Mouse (Mus musculus) cerebellum, postnatal 25 days (tissue): ENCODE results near the gene Lemd2.

Experiments used
- DNase-seq, 2 experiments: peaks; one replicate each; pipeline ENCODE4 v3.0.0; 2021; ENCODE audit warnings: mixed read lengths in 2 of 2

Lemd2 gene

DNA sequence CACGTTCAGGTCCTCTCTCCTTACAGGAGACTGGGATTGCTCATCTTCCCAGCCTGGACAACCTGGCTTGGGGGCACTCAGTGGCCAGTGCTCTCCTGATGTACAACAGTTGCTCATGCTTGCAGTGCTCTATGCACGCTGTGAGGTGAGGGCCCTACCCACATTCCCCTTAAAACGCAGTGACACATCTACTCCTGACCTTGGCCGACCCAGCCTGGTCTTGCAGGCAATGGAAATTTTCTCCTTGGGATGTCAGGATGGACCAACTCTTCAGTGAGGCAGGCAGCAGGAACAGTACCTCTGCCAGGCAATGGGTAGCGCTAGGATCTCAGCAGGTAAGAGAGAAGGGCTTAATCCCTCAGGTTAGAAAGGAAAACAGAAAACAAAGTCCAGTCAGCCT is 17.2 kb downstream of the Lemd2 start:
- DNase-seq: no peak

DNA sequence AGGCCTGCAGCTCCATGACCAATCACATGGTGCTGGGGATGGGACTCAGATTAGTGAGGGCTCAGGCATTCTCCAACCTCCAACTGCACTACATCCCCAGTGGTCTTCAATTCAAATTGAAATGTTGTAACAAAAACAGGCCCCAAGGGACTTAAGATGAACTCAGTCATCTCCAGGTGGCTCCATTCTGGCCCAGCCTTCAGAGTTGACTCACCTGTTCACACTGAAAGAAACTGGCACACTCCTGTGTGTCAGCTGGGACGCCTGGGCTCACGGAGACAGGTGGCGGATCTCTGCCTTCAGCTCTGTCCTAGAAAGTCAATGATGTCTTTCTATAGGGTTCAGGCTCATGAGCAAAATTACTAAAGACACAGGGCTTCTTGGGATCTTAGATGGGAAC is 18.2 kb downstream of the Lemd2 start:
- DNase-seq: peak in 1 of 2 experiments; percentile 52

DNA sequence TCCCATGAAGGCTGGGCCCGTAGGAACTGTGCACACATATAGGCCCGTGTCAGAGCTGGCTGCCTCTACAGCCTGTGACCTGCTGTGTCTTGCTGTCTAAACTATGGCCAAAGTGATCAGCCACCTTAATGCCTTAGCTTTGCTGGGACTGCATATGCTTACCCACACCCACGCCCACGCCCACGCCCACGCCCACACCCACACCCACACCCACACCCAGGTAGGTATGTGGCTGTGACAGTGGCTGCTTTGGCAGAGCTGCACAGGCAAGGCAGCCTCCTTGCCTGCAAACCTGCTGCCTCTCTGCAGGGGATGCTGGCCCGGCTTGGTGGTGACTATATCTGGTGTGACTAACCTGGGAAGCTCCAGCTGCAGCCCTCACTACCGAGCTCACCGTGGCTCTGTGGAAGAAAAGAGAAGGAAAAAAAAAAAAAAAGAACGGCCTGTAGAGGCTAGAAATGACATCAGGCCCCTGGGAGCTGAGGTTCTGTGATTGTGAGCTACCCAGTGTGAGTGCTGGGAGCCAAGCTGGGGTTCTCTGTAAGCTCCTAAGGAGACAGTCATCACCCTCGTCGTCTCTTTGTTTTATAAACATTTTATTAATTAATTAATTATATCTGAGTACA is 20.5 kb downstream of the Lemd2 start:
- DNase-seq: no peak

DNA sequence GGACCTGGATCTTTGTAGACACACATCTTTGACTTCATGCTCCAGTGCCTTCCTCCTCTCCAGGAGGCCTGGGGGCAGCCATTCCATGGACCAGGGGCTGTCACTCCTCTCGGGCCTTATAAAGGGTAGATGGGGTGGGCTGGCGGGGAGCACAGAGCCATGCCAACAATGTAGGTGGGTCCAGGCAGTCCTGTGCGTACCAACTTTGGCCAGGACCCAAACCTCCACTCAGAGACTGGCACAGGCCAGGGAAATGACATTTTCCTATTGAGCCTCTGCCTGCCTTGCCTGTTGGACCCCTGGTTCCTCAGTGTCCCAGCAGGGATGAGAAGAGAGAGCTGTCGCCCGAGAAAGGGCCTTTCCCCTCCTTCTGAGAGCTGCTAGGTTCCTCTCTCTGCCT is 21.9 kb downstream of the Lemd2 start:
- no peak for DNase-seq

DNA sequence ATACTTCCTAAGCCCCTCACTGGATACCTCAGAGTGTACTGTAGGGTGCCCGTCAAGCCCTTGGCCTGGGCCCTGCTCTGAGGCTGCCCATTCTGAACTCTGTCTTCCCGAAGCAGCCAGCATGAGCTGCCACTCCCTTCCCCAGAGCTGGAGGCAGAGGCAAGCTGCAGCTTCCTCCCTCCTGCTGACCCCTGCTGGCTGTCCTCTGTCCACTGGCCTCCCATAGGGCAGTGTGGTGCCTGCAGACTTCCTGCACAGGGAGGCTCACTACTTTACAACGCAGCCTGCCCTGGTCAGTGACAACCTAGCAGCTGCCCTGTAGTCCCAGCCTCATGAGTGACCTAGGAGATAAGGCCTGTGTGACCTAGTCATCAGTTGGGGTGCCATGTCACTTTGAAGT is 22.6 kb downstream of the Lemd2 start:
- DNase-seq: no peak

GRCm38 (mm10) chr17:27179681-27180280 is 24.5 kb downstream of the Lemd2 start:
- DNase-seq: no peak

DNA sequence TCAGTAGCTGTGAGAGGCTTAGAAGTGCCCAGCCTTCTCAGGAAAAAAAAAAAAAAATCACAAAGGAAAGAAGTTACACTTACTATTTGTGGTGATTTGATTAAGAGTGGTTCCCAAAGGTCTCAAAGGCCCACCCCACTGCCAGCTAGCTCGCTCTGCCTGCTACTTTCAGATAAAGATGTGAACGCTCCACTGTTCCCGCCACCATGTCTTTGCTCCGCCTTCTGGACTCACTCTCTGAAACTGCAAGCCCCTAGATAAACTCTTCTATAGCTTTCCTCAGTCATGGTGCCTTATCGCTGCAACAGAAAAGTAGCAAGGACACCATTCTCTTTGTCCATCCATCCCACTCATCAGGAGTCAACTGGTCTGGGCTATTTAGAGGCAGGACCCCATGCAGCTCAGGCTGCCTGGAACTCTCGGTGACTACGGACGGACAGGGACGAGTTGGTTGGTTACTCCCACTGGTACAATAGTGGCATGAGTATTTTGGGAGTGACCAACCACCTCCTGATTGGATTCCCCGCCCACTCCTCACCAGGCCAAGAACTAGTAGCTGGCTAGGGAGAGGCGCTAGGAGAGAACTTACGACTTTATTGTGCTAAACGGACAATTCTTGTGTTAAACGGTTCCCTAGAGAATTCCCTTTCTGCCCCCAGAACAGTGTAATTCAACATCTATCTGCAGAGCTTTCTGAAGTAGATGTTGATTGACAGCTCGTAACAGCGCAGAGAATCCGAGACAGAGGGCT is 25.7 kb downstream of the Lemd2 start:
- no peak for DNase-seq

GRCm38 (mm10) chr17:27178019-27178418 is 26.2 kb downstream of the Lemd2 start:
- DNase-seq: no peak

DNA sequence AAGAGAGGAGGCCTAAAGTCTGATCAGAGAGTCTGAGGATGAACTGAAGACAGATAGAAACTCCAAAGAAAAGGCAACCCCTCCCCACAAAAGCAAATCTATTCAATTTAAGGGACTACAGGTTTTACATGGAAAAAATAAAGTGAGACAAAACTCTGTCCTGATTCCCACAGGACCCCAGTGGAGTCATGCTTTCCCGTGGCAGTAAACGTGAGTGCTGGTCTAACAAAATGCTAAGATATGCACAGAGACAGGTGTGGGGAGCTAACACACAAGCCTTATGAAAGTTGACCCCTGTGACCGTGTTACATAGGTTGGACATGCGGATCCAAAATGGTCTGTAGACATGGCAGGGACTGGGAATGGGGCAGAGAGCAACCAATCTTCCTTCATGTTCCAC is 27.5 kb downstream of the Lemd2 start:
- no peak for DNase-seq

DNA sequence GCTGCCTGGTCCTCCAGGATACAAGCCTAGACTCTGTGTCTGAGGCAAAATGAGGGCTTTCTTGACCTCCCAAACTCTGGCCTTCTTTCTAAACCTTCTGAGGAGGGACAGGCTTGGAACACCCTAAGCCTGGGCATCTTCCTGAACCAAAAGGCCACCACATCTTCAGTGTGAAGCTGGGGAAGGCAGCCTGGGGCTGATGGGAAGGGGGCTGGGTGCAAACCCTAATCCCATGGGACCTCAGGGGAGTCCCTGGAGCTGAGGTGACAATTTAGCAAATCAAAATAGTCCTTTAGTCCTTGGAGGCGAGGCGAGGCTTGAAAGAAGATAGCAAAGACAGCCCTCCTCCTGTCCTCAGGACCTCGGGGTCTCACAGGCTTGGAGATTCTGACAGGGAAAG is 28.0 kb downstream of the Lemd2 start:
- DNase-seq: no peak

DNA sequence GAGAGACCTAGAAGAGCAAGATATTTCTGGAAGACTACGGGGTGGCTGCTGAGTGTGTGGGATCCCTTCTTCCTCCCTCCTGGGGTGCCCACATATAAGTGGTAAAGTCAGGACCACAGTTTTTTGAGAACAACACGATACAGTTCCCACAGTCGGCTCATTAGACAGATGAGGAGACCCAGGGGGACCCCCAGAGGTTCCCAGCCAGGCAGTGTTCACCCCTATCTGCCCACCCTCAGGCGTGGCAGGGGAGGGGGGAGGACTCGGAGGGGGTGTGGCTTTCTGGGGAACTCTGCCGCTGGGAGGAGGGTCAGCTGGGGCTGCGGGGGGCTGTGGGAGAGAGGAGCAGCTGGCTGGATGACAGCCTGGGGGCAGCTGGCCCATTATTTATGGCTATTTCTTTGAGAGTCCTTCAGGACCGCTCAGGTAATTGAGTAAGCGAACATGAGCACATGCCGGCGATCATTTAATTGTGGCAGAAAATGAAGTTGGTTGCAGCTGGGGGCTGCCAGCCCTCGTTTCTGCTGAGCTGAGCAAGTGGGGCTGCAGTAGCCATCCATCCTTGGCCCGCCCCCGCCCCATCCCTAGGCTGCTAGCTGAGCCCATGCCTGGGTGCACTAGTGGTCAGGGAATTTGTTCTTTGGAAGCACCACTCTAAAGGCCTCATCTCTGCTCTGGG is 28.9 kb downstream of the Lemd2 start:
- DNase-seq: no peak

DNA sequence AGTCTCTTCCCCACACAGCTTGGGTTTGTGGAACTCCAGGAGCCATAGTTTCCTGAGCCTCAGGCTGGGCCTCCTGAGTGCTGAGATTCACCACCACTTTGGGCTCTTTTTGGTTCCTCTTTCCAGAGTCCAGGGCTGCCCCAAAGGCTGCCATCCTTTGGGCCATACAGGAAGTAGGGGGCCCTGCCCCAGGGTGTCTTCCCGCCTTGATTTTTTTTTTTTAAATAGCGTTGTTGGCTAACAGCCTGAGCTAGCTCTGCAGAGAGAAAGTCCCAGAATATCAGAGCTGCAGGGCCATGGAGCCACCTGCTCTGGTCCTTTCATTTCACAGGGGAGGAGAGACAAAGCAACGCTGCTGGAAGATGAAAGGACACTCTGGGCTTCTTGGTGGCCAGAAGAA is 30.6 kb downstream of the Lemd2 start:
- no peak for DNase-seq

DNA sequence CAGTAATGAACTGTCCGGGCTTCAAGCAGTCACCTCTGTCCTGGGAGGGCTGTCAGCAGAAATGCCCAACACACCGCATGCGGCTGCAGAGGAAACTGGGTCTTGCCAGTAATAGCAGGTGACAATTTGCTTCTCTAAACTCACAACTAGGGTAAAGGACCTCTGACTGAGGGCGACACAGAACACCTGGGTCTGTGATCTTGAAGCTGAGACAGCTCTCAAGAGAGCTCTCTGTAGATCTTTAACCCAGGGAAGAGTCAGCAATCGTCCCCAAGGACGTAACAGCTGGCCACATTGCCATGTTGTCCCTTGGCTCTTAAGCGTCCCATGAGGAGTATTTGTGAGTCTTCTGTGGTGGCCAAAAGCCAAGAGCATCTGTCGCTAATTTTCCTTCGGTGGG is 31.8 kb downstream of the Lemd2 start:
- DNase-seq: no peak

DNA sequence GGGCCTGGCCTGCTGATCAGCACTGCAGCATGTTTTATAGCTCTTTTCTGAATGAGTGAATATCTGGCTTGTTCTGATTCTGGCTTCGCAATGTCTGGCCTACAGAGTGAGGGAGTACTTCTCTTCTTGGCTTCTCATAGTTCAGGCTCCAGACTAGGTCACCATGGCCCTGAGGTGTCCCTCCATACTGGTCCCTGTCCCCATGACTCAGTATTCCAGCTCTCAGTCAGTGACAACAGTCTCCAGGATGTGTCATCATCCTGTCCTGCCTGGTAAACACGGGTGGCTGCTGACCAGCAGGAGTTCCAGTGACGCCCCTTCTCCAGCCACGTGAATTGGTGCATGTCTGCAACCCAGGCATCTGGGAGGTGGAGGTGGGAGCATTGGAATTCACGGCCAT is 33.1 kb downstream of the Lemd2 start:
- DNase-seq: no peak

GRCm38 (mm10) chr17:27169952-27170695 is 34.1 kb downstream of the Lemd2 start:
- peak in 1 of 2 experiments; percentile 39 for DNase-seq

GRCm38 (mm10) chr17:27168569-27168968 is 35.7 kb downstream of the Lemd2 start:
- DNase-seq: no peak

- no peak for DNase-seq
Measured at GRCm38 (mm10) chr17:27167545-27167944, 36.7 kb downstream of the Lemd2 start, which contains the start of gene Ip6k3. TSS of gene Ip6k3 (minus strand) at chr17:27167795.

DNA sequence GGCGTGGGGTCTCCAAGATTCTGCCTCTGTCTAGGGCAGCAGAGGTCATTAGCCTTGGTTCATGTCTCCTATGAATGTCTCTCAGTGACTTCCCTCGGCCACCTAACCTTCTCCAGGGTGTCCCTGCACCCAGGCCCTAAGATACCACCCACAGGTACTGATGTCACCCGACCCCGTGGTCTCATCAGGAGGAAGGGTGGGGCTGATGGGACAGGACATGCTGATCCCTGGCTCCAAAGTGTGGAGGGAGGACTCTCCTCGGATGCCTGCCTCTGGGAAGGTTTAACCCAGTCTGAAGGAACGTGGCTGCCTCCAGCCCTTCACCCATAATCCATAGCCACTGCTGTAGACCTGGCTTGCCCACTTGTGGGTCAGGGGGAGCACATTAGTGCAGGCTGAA is 37.4 kb downstream of the Lemd2 start:
- DNase-seq: no peak

DNA sequence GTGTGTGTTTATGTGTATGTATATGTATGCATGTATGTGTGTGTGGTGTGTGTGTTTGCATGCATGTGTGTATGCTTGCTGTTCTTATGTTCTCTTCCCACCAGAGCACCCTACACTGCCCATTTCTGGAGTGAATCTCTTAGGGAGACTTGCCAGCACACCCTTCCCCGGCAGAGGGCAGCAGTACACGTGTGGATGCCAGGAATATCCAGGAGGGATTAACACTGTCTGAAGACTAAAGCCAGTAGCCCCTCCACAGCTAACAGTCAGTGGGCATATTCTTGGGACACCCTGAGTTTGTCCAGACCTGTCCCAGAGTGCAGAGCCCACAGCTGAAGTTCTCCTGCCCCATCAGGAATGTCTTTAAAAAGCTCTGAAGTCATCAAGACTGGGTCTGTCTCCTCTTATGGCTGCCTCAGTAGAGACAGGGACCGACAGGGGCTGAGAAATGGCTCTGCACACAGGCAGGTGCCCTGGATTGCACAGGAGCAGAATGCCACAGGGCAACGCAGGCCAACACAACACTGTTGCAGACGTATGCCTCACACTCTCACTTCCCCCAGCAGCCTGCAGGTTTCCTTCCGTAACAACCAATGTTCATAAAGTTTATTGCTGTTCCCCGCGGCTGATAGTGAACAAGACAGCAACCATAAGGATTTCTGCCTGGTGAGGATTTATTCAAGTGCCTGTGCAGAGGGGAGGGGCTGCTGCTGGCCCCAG is 39.1 kb downstream of the Lemd2 start:
- DNase-seq: peak; percentile 78 to 82

GRCm38 (mm10) chr17:27160905-27161304 is 43.4 kb downstream of the Lemd2 start:
- no peak for DNase-seq

GRCm38 (mm10) chr17:27159169-27159568 is 45.1 kb downstream of the Lemd2 start:
- no peak for DNase-seq

- no peak for DNase-seq
Measured at GRCm38 (mm10) chr17:27158439-27158838, 45.8 kb downstream of the Lemd2 start.
